Mouse (Mus musculus): Measurements from ENCODE around the gene Tmem184b. TPM values are rescaled to one million over a fixed set of nuclear protein-coding genes. Genes with fewer than 3 reads are reported as not detected.

Gene Tmem184b
- total RNA-seq, 4 experiments from 2014 or later = 52.5 to 66.5 (median 57.2) TPM

DNA sequence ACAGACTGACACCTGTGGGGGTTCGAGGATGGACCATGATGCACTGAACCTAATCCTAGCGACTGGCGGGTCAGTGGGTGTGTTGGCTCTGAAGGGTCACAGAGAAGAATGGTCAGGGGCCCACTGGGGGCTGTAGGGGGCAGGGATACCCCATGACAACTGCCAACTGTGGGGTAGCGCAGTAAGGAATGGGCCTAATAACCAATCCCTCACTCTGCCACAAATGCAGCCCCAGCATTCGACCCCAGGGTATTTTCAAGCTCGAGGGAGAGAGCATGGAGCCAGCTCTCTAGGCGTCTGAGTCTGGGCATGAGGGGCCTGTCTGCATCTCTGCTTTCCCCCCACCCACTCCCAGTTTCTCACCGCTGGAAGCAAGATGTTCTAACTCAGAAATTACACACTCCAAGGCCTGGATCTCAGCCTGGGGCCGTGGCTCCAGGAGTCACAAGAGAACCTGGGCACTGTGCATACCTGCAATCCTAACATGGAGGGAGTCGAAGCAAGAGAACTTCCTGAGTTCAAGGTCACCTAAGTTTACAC lies 27.2 kb upstream of the Tmem184b start:
- DNase-seq (ENCODE audit: low spot score in 2 of 2) = no peak

DNA sequence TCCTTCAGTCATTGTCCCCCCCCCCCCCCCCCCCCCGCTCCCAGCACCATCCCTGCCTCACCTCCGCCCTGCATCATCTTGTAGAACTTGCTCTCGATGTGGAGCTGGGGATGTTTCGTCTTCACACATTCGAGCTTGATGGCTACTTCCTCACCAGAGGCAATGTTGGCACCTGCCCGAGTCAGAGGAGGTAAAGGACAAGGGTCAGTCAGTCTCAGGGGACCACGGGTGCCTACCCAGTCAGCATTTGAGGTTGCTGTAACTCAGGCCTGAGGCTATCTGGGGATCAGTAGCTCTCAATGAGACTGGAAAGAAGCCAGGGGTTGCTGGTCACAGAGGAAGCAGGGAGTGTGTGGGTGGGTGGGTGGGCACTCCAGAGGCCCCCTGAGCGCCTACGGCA lies 26.6 kb upstream of the Tmem184b start:
- DNase-seq (ENCODE audit: low spot score in 2 of 2) = no peak

DNA sequence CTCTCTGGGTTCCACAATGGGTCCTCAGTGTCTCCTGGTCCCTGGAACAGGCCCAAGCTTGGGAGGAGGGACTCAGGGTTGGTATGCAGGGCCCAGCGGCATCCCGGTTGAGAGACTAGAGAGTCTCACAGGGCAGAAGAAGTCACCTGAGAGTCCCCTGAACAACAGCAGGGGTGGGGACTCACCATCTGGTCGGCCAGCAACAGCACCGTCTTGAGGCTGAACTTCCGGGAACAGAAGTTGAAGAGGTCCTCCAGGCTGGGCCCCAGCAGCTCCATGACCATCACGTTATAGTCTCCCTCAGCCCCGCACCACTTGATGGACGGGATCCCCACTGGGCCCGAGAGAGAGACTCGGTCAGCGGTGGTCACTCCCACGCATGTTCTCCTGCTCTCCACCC lies 26.2 kb upstream of the Tmem184b start:
- no peak for DNase-seq (ENCODE audit: low spot score in 2 of 2)

DNA sequence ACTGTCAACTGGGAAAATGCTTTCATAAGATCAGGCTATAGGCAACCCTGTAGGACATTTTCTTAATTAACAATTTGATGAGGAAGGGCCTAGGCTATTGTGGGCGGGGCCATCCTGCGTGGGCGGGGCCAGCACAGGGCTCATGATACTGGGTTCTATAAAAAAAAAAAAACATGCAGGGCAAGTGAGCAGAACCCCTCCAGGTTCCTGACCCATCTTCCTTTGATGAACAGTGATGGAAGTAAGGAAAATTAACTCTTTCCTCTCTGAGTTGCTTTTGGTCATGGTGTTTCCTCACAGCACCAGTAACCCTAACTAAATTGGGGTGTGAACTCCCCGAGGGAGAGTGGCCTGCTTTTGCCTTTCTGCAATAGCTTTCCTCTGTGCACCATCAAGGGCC lies 25.2 kb upstream of the Tmem184b start:
- DNase-seq (ENCODE audit: low spot score in 2 of 2) = no peak

DNA sequence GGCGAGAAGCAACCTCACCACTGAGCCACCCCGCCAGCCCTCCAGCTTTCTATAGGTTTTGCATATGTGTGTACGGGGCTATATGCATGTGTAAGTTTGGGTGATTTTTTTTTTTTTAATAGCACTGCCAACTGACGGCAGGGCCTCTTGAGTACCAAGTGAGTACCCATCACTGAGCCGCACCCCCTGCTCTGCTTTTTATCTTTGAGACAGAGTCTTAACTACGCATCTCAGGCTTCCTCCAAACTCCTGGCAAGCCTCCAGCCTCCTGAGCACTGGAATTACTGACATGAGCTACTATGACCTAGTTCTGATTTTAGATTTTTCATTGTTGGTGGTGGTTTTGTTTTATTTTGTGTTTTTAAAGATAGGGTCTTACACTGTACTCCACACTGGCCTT lies 24.1 kb upstream of the Tmem184b start:
- no peak for DNase-seq (ENCODE audit: low spot score in 2 of 2)

DNA sequence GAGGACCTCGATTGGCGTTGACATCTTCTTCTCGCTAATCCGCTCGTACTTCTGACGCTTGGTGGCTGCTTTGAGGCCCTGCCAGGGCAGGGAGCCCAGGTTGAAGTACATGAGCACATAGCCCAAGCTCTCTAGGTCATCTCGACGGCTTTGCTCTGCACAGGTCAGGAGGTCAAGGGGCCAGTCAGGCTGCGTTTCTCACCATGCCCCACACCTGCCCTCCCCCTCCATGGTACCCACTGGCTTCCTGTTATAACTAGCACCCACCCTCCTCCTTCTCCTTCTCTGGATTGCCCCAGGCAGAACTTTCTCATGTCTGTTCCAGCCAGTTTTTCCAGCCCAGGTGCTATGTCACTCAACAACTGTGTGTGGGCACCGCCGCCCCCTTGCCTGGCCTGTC lies 22.1 kb upstream of the Tmem184b start:
- no peak for DNase-seq (ENCODE audit: low spot score in 2 of 2)

DNA sequence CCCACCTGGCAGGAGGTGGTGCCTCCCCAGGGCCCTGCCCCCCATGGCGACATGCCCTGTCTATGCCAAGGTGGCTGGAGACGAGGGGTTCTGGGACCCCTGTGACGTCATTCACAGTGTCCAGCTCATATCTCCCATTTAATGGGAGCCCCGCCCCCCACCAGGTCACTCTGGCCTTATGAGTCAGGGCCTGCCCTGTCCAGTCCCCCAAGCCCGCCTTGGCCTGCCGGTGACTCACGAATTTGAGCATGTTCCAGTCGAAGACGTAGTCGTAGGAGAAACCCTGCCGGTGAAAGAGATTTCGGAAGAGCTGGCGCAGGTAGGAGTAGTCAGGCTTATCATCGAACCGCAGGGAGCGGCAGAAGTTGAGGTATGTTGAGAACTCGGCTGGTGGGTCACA lies 21.2 kb upstream of the Tmem184b start:
- no peak for DNase-seq (ENCODE audit: low spot score in 2 of 2)

DNA sequence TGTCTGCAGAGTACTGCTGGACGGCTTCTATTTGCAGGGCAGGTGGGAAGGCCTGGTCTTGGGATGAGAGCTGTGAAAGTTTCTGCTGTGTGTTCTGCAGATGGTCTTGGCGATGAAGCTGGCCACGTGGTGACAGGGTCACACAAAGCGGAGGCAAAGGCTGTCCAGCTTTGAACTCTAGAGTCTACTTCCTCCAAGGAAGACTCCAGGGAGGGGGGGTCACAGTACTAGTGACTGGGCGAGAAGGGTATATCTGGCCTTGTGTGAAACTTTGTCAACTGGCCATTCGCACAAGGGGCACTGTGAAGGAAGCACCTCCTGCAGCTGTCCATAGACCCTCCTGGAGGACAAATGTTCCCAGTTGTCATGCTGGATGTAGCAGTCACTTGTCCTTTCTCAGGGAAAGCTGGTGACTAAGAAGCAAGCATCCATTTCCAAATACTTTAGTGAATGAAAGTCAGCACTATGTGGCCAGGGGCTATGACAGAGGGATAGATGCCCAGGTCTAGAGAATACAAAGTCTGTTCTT lies 19.4 kb upstream of the Tmem184b start:
- DNase-seq (ENCODE audit: low spot score in 2 of 2) = no peak

DNA sequence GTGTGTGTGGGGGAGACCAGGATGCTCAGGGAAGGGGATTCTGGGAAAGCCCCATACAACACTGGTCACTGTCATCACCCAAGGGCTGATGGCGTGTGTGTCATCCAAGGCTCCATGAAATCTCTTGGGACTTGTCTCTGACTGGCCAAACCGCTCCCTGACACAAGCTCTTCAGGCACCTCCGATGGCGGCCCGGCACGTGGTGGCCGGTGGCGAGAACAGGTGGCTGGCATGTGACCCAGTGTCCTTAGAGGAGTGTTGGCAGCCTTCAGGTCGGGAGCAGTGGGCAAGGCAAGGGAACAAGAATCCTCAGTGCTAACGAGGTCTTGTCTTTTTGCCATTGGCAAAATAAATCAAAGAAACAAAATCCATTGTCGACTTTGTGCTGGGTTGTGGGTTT lies 15.3 kb upstream of the Tmem184b start:
- no peak for DNase-seq (ENCODE audit: low spot score in 2 of 2)

DNA sequence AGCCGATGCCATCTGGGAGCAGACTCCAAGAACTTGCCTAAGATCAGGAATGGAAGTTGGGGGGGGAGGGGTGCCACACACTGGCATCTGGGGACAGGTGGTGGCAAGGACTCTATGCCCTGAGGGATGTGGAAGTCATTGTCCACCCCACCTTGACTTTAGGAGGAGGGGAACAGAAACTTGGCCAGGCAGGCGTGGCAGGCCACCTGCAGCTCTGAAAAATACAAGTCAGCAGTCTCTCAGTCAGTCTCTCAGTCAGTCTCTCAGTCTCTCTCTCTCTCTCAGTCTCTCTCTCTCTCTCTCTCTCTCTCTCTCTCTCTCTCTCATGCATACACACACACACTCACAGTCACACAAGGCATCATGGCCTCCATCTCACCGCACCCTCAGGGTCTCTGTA lies 14.9 kb upstream of the Tmem184b start:
- no peak for DNase-seq (ENCODE audit: low spot score in 2 of 2)

DNA sequence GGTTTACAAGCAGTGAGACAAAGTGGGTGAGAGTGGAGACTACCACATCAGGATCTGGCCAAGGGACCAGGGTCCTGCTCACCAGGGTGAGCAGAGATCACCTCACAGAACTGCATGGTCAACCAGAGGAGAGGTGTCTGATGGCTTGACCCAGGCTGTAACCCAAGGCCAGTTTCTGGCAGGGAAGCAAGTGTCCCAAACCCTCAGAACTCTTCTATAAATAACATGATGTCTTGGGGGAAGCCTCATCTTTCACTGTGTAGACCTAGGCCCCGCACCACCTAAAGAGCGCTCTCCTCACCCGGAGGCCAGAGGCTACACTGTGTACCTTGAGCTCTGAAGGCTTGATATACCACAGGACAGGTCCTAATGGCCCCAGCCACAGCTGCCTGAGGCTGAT lies 14.0 kb upstream of the Tmem184b start:
- DNase-seq (ENCODE audit: low spot score in 2 of 2) = no peak

DNA sequence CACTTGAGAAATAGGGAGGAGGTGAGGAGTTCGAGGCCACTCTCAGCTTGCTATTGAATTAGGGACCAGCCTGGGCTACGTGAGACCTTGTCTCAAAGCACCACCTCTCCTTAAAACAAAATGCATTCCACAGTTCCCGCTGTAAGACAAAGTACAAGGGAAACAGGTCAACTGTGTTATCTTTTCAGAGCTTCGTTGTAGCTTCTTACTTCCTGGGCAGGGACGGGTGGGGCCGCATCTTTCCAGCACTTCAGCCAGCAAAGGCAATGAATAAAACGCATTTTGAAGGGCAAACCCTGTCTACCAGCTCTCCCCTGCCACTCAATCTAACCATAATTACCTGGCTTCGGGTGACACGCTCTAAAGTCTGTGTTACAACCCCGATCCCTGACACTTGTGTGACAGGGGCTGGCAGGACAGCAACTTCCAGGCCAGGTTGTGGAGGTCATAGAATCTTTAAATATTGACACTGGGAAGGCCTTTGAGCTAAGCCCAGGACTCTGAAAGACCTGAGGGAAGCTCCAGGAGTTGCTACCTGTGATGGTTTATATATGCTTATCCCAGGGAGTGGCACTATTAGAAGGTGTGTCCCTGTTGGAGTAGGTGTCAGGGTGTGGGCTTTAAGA lies 13.2 kb upstream of the Tmem184b start:
- DNase-seq (ENCODE audit: low spot score in 2 of 2) = no peak

DNA sequence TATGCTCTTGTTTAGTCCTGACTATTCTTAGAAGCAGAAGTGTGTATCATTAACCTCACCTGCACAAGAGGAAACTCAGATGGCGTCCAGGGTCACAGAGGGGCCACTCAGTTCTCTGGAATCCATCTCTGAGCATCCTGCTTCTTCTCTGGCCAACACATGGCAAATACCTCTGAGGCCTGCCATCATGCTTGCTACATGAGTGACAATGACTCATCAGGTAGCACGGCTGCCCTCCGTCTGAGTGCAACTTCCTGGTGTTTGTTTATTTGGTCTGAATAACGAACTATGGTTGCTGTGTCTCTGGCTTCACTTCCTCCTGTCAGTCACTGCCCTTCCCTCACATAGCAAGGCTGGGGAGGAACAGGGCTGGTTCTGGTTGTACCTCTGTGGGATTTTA lies 11.1 kb upstream of the Tmem184b start:
- no peak for DNase-seq (ENCODE audit: low spot score in 2 of 2)

DNA sequence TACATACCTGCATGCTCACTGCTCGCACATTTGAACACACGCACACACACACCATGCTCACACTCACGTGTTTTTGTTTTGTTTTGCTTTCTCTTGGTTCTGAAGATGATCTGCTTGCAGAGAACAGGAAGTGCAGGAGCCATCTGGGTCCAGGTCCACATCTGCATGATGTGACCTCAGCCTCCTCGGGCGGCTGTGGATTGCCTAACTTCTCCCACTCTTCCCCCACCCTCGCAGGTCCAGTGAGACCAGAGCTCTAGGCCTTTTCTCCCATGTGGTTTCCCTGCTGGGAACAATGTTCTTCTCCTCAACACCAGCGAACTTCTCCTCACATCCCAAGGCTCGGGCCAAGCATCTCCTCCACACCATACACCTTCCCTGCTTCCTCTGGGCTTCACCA lies 10.4 kb upstream of the Tmem184b start:
- no peak for DNase-seq (ENCODE audit: low spot score in 2 of 2)

DNA sequence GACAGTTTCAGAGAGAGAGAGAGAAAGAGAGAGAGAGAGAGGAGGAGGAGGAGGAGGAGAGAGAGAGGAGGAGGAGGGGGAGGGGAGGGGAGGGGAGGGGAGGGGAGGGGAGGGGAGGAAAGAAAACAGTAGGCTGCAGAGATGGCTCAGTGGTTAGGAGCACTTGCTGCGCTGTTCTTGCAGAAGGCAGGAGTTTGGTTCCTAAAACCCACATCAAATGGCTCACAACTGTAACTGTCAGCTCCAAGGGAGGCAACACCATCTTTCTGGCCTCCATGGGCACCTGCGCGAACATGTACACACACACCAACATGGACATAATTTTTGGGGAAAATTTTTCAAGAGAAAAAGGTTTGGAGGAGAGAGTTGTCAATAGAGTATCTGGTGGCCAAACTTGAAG lies 9.8 kb upstream of the Tmem184b start:
- DNase-seq (ENCODE audit: low spot score in 2 of 2) = no peak

DNA sequence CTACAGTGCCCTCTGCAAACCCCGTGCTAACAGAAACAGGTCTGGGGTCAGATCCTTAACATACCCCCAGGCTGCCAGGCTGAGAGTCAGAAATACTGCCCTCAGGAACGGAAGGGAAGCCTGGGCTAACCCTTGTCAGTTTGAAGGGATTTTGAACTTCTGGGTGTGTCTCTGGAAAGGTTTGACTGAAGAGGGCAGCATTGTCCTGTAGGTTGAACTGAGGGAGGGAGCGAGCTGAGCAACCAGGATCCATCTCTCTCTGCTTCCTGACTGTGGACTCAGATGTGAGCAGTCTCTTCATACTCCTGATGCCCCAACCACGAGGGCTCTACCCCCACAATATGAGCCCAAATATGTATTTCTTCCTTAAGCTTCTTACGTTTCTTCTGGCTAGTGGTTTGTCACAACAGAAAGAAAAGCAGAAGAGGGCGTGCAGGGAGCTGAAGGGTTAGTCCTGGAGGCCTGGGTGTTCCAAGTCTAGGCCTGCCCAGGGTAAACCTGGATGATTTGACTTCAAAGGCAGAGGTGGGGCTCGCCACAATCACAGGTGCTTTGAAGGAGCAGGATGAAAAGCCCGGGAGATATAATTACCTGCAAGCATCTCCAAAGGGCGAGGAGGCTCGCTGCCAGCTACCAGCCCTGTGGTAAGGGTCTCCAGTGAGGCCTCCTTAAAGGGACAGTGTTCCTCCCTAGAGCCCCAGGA lies 8.1 kb upstream of the Tmem184b start:
- no peak for DNase-seq (ENCODE audit: low spot score in 2 of 2)

DNA sequence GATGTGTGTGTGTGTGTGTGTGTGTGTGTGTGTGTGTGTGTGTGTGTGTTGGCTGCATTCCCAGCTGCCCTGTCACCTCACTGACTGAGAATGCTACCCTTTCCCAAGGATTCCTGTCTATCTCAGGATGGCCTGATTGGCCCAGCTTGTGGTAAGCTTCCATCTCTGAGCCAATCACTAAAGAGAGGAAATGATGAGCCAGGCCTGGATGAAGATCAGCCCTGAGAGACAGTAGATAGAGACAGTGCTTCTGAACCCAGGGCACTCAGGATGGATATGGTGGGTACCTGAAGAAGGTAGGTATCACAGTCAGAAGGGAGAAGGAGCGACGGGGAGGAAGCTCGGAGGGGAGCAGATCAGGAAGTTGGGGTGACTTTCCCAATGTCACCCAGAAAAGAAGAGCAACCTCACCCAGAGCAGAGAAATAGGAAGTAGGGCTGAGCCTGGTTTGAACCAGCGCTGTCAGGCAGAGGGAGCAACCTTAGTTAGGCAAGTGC lies 5.8 kb upstream of the Tmem184b start:
- no peak for DNase-seq (ENCODE audit: low spot score in 2 of 2)

DNA sequence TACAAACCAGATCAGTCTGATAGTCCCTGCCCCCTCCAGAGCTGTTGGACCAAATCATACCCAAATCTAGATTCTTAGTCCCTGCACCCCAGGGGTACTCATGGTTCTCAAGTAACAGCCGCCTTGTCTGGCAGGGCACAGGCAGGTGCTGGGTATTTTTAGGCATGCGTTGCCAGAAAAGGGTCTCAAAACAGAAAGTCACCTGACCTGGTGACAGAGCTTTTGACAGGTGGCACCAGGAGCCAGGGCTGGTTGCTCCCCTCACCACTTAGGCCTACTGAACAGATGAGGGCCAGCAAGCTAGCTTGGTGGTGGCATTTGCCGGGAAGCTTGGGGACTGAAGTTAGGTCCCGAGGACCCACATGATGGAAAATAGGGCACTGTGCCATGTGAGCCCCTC lies 3.2 kb upstream of the Tmem184b start:
- DNase-seq (ENCODE audit: low spot score in 2 of 2) = no peak

DNA sequence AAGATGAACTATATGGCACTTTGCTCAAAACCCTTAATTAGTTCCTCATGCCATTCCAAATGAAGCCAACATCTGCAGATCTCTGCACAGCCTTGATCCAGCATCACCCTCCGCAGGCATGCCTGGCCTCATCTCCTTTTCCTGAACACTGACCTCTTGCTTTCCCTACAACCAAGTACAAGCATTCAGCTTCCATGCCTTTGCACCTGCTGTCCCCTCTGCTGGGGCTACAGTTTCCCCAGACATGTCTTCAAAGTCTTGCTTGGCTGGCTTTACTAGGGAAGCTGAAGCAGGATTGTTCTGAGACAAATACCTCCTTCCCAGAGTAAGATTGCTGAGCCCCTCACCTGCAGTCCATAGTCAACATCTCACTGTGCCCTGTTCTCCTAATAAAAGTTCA lies 908 bp upstream of the Tmem184b start:
- no peak for DNase-seq (ENCODE audit: low spot score in 2 of 2)

DNA sequence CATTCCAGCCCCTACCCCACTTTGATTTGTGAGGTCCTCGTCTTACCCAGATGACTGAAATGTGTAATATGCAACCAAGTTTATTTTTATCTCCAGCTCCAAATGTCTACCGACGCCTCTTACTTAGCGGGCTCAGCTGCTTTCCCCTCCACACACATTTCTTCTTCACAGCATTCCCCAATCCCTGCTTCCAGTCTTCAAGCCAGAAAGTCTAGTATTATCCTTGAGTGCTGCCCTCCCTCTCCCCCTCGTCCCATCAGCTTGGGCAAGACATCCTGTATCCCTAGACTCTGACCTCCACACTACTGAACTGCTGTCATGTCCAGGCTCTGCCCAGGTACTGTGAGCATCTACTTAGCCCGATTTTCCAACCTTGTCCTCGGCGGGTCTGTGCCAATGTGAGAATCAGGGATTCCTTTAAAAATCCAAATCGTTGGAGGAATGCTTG lies 418 bp upstream of the Tmem184b start:
- no peak for DNase-seq (ENCODE audit: low spot score in 2 of 2)

DNA sequence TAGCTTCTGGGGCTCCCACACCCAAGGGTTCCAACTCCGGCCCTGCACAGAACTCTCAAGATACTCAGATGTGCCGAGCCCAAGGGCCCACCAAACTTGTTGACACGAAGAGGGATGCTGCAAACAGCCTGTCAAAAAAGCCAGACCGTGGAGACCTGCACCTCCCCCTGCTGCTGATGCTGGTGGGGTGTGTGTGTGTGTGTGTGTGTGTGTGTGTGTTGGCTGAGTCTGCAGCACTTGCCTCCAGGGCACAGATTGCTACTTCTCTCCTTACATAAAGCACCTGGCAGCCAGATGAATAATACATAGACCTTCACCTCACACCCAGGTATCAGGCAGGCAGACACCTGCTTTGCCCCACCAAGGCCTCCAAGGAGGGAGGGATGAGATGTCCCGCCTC lies 1.2 kb downstream of the Tmem184b start:
- DNase-seq (ENCODE audit: low spot score in 2 of 2) = no peak

DNA sequence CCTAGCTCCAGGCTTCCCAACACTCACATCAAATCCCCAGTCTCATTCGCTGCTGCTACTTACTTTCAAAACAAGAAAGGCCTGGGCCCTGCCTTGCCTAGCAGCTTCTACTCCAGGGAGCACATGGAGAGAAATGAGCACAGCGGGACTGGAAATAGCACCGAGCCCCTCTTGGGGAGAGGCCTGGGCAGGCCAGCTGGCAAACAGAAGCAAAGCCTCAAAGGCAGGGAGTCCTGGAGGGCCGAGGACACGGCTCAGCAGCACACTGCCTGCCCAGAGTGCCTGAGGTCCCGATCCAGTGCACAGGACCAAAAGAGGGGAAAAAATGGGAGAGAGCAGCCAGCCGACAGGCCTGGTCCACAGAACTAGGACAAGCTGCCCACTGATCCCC lies 2.4 kb downstream of the Tmem184b start:
- no peak for DNase-seq (ENCODE audit: low spot score in 2 of 2)
